Mouse (Mus musculus): ENCODE measurements around the gene Pomc. TPM values are rescaled to one million over a fixed set of nuclear protein-coding genes. Genes with fewer than 3 reads are reported as not detected.
A peak's percentile ranks its signal among the peaks of the same experiment; 100 is the strongest.
"Not testable (repeated sequence)": the region's sequence is repeated elsewhere in the genome, so short reads cannot be mapped to it uniquely, and the experiment has no call there.

The Pomc gene
- polyA plus RNA-seq, 1 experiment from 2014 or later: 2.5 TPM

- WGBS: 65% methylated on average over 3 of the region's 3 CpGs
- Histone ChIP-seq H3K27me3 (ENCODE audit: control insufficient read depth, insufficient read depth, low read length) (no peaks in the 10 kb centered on the region), H3K27ac (replicated peaks in 1 of 2; ENCODE audit: control insufficient read depth in 1 of 2, insufficient read depth in 1 of 2, low read depth in 2 of 2, low read length in 2 of 2) (no peak overlapping the region), H3K4me1 (ENCODE audit: control insufficient read depth in 2 of 2, insufficient read depth in 2 of 2, low read length in 2 of 2) (peaks cover 6 to 7% of the 10 kb centered on the region in 2 experiments), H3K4me2 (ENCODE audit: low read length) (no peak overlapping the region), H3K9ac (ENCODE audit: low read length) (no peak overlapping the region), H3K9me3 (ENCODE audit: control insufficient read depth, low read length) (no peaks in the 10 kb centered on the region), H3K36me3 (ENCODE audit: control insufficient read depth, insufficient read depth, low read length) (peaks cover 25% of the 10 kb centered on the region), H3K4me3 (ENCODE audit: control insufficient read depth in 1 of 2, insufficient read depth in 1 of 2, low read depth in 1 of 2, low read length in 2 of 2) (no peak overlapping the region)
- ATAC-seq (ENCODE audit: insufficient number of reproducible peaks, insufficient read depth, low FRiP score, low read depth): no peak
These were observed 38.9 kb upstream of the Pomc start for GRCm38 (mm10) chr12:3915852-3916251.

- 15% methylated on average over 14 of the region's 14 CpGs for WGBS
- H3K4me2 ChIP-seq (ENCODE audit: low read length): peak overlapping the region; percentile 11
- peak; percentile 28; the same call in 1 of the 2 replicates for ATAC-seq (ENCODE audit: insufficient number of reproducible peaks, insufficient read depth, low FRiP score, low read depth)
These were observed 36.9 kb upstream of the Pomc start for GRCm38 (mm10) chr12:3917668-3918341.

GRCm38 (mm10) chr12:3918577-3918976, 36.2 kb upstream of the Pomc start:
- Histone ChIP-seq H3K36me3 (ENCODE audit: control insufficient read depth, insufficient read depth, low read length) (peaks cover 13% of the 10 kb centered on the region; the same call in 1 of the 2 replicates), H3K4me2 (ENCODE audit: low read length) (no peak overlapping the region), H3K9ac (ENCODE audit: low read length) (no peak overlapping the region), H3K27ac (replicated peaks in 1 of 2; ENCODE audit: control insufficient read depth in 1 of 2, insufficient read depth in 1 of 2, low read depth in 2 of 2, low read length in 2 of 2) (no peak overlapping the region), H3K4me3 (ENCODE audit: control insufficient read depth in 1 of 2, insufficient read depth in 1 of 2, low read depth in 1 of 2, low read length in 2 of 2) (no peak overlapping the region), H3K4me1 (ENCODE audit: control insufficient read depth in 2 of 2, insufficient read depth in 2 of 2, low read length in 2 of 2) (peaks cover 7 to 8% of the 10 kb centered on the region in 2 experiments), H3K27me3 (ENCODE audit: control insufficient read depth, insufficient read depth, low read length) (no peaks in the 10 kb centered on the region), H3K9me3 (ENCODE audit: control insufficient read depth, low read length) (no peaks in the 10 kb centered on the region)
- ATAC-seq (ENCODE audit: insufficient number of reproducible peaks, insufficient read depth, low FRiP score, low read depth): no peak
- 74% methylated on average over 3 of the region's 3 CpGs for WGBS

More at GRCm38 (mm10) chr12:3917668-3918341, 36.9 kb upstream of the Pomc start:
- Histone ChIP-seq H3K4me3 (ENCODE audit: control insufficient read depth in 1 of 2, insufficient read depth in 1 of 2, low read depth in 1 of 2, low read length in 2 of 2) (no peak overlapping the region), H3K9me3 (ENCODE audit: control insufficient read depth, low read length) (no peaks in the 10 kb centered on the region), H3K4me1 (ENCODE audit: control insufficient read depth in 2 of 2, insufficient read depth in 2 of 2, low read length in 2 of 2) (peaks cover 7 to 8% of the 10 kb centered on the region in 2 experiments), H3K27me3 (ENCODE audit: control insufficient read depth, insufficient read depth, low read length) (no peaks in the 10 kb centered on the region), H3K36me3 (ENCODE audit: control insufficient read depth, insufficient read depth, low read length) (peaks cover 14% of the 10 kb centered on the region; the same call in 1 of the 2 replicates), H3K9ac (ENCODE audit: low read length) (peak overlapping the region; percentile 30; the same call in 1 of the 2 replicates), H3K27ac (replicated peaks in 1 of 2; ENCODE audit: control insufficient read depth in 1 of 2, insufficient read depth in 1 of 2, low read depth in 2 of 2, low read length in 2 of 2) (no peak overlapping the region)

- Histone ChIP-seq H3K4me3 (ENCODE audit: control insufficient read depth in 1 of 2, insufficient read depth in 1 of 2, low read depth in 1 of 2, low read length in 2 of 2) (no peak overlapping the region), H3K9ac (ENCODE audit: low read length) (no peak overlapping the region), H3K27ac (replicated peaks in 1 of 2; ENCODE audit: control insufficient read depth in 1 of 2, insufficient read depth in 1 of 2, low read depth in 2 of 2, low read length in 2 of 2) (no peak overlapping the region), H3K4me2 (ENCODE audit: low read length) (no peak overlapping the region), H3K27me3 (ENCODE audit: control insufficient read depth, insufficient read depth, low read length) (no peaks in the 10 kb centered on the region), H3K9me3 (ENCODE audit: control insufficient read depth, low read length) (no peaks in the 10 kb centered on the region), H3K36me3 (ENCODE audit: control insufficient read depth, insufficient read depth, low read length) (peaks cover 7% of the 10 kb centered on the region; the same call in 1 of the 2 replicates), H3K4me1 (ENCODE audit: control insufficient read depth in 2 of 2, insufficient read depth in 2 of 2, low read length in 2 of 2) (peaks cover 7 to 8% of the 10 kb centered on the region in 2 experiments)
- 82% methylated on average over 3 of the region's 3 CpGs for WGBS
- ATAC-seq (ENCODE audit: insufficient number of reproducible peaks, insufficient read depth, low FRiP score, low read depth): no peak
These were observed 35.3 kb upstream of the Pomc start for GRCm38 (mm10) chr12:3919423-3919822.

- no peak overlapping the region for H3K4me2 ChIP-seq (ENCODE audit: low read length)
- no peak for ATAC-seq (ENCODE audit: insufficient number of reproducible peaks, insufficient read depth, low FRiP score, low read depth)
- no peaks in the 10 kb centered on the region for H3K27me3 ChIP-seq (ENCODE audit: control insufficient read depth, insufficient read depth, low read length)
- no peaks in the 10 kb centered on the region for H3K9me3 ChIP-seq (ENCODE audit: control insufficient read depth, low read length)
- H3K27ac ChIP-seq (replicated peaks in 1 of 2; ENCODE audit: control insufficient read depth in 1 of 2, insufficient read depth in 1 of 2, low read depth in 2 of 2, low read length in 2 of 2): no peak overlapping the region
- no peak overlapping the region for H3K4me3 ChIP-seq (ENCODE audit: control insufficient read depth in 1 of 2, insufficient read depth in 1 of 2, low read depth in 1 of 2, low read length in 2 of 2)
- no peaks in the 10 kb centered on the region for H3K36me3 ChIP-seq (ENCODE audit: control insufficient read depth, insufficient read depth, low read length)
- H3K9ac ChIP-seq (ENCODE audit: low read length): no peak overlapping the region
- WGBS: 8% methylated on average over 1 of the region's 1 CpGs
- peaks cover 4 to 7% of the 10 kb centered on the region in 2 experiments; a peak in 3 of 4 replicates for H3K4me1 ChIP-seq (ENCODE audit: control insufficient read depth in 2 of 2, insufficient read depth in 2 of 2, low read length in 2 of 2)
These were observed 28.6 kb upstream of the Pomc start for GRCm38 (mm10) chr12:3926127-3926526.

GRCm38 (mm10) chr12:3928841-3929240, 25.9 kb upstream of the Pomc start:
- WGBS: 31% methylated on average over 3 of the region's 3 CpGs
- no peak overlapping the region for H3K4me3 ChIP-seq (ENCODE audit: control insufficient read depth in 1 of 2, insufficient read depth in 1 of 2, low read depth in 1 of 2, low read length in 2 of 2)
- ATAC-seq (ENCODE audit: insufficient number of reproducible peaks, insufficient read depth, low FRiP score, low read depth): peak; percentile 56; the same call in 1 of the 2 replicates

GRCm38 (mm10) chr12:3930090-3930865, 24.5 kb upstream of the Pomc start:
- H3K4me2 ChIP-seq (ENCODE audit: low read length); H3K9ac ChIP-seq (ENCODE audit: low read length); H3K27me3 ChIP-seq (ENCODE audit: control insufficient read depth, insufficient read depth, low read length); H3K4me1 ChIP-seq (ENCODE audit: control insufficient read depth in 2 of 2, insufficient read depth in 2 of 2, low read length in 2 of 2); H3K9me3 ChIP-seq (ENCODE audit: control insufficient read depth, low read length); ATAC-seq (ENCODE audit: insufficient number of reproducible peaks, insufficient read depth, low FRiP score, low read depth); H3K27ac ChIP-seq (replicated peaks in 1 of 2; ENCODE audit: control insufficient read depth in 1 of 2, insufficient read depth in 1 of 2, low read depth in 2 of 2, low read length in 2 of 2); H3K36me3 ChIP-seq (ENCODE audit: control insufficient read depth, insufficient read depth, low read length); H3K4me3 ChIP-seq (ENCODE audit: control insufficient read depth in 1 of 2, insufficient read depth in 1 of 2, low read depth in 1 of 2, low read length in 2 of 2): not testable (repeated sequence)
- WGBS: 82% methylated on average over 31 of the region's 47 CpGs

More at GRCm38 (mm10) chr12:3928841-3929240, 25.9 kb upstream of the Pomc start:
- no peak overlapping the region for H3K9ac ChIP-seq (ENCODE audit: low read length)
- H3K27ac ChIP-seq (replicated peaks in 1 of 2; ENCODE audit: control insufficient read depth in 1 of 2, insufficient read depth in 1 of 2, low read depth in 2 of 2, low read length in 2 of 2): no peak overlapping the region
- H3K4me2 ChIP-seq (ENCODE audit: low read length): no peak overlapping the region
- H3K4me1 ChIP-seq (ENCODE audit: control insufficient read depth in 2 of 2, insufficient read depth in 2 of 2, low read length in 2 of 2): peaks cover 4% of the 10 kb centered on the region in 2 experiments; a peak in 3 of 4 replicates
- no peaks in the 10 kb centered on the region for H3K36me3 ChIP-seq (ENCODE audit: control insufficient read depth, insufficient read depth, low read length)
- H3K9me3 ChIP-seq (ENCODE audit: control insufficient read depth, low read length): no peaks in the 10 kb centered on the region
- H3K27me3 ChIP-seq (ENCODE audit: control insufficient read depth, insufficient read depth, low read length): no peaks in the 10 kb centered on the region

Data from heart, embryonic 14.5 days (tissue).